Mouse (Mus musculus): Measurements from ENCODE around the gene Dcun1d4.
"Not testable (repeated sequence)": the region's sequence is repeated elsewhere in the genome, so short reads cannot be mapped to it uniquely, and the experiment has no call there.

Gene Dcun1d4

DNA sequence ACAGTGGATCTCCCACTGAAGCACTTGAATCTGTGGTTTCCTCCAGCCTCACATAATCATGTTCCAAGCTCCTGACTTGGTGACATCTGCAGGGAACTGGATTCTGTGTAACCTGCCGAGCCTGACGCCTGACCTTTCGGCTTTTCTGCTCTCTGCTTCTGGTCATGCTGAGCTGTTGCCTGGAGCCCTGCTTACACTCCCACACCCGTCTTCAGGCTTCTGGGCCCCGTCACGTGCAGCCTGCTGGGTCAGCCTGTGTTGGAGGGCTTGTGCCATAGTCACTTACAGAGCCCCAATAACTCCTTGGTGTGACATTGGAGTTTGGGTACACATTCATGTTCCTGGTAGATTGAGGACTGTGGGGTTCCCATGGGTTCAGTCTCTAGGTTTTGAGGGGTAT lies 64.8 kb downstream of the Dcun1d4 start:
- no peak for DNase-seq (ENCODE audit: low read depth, low spot score)

DNA sequence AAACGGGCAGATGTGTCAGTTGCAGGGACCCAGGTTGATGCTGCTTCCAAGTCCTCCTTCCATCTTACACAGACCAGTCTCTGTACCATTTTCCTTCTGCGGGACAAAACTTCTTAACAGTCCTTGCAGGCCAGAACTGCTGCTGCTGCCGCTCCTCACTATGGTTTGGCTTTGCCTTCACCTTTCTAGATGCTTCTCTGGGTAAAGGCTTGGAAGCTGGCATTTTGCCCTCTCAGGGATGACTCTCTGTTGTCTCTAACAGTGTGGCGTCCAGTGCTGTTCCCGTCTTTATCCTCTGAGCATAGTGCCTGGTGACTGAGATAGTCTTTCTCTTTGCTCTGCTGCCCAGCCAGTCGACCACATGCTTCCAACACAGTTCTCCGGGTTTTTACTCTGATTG lies 66.5 kb downstream of the Dcun1d4 start:
- DNase-seq (ENCODE audit: low read depth, low spot score), result no peak

DNA sequence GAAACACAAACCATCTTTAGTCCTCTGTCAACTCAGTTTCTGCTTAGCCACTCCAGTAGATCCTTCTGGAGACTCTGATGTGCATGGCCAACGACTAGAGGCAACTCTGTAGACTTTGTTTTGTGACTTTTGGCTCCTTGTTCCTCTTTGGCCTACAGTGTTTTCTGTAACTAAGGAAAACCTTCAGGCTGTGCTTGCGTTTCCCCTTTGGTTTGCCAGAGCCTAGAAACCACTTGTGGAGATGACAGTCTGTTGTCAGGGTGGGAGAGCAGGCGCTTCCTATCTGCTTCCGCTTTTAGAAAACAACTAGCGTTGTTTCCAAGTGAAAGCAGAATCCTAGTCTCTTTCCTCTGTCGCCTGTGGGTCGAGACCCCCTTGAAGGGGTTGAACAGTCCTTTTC lies 67.4 kb downstream of the Dcun1d4 start:
- DNase-seq (ENCODE audit: low read depth, low spot score), result no peak

DNA sequence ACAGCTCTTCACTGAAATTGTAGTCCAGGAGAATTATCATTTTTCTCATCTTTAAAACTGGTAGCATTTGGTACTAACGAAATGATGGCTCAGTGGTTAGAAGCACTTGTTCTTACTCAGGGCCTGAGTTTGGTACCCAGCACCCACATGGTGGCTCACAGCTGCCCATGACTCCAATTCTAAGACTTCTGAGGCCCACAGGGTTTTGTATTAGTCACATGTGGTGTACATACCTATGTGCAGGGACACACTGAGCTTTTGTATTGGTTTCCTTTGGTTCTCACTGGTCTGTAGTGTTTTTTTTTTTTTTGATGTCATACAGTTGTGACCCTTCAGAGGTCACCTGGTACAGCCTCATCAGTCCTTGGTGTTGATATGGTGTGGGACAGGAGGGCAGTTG lies 68.0 kb downstream of the Dcun1d4 start:
- no peak for DNase-seq (ENCODE audit: low read depth, low spot score)

DNA sequence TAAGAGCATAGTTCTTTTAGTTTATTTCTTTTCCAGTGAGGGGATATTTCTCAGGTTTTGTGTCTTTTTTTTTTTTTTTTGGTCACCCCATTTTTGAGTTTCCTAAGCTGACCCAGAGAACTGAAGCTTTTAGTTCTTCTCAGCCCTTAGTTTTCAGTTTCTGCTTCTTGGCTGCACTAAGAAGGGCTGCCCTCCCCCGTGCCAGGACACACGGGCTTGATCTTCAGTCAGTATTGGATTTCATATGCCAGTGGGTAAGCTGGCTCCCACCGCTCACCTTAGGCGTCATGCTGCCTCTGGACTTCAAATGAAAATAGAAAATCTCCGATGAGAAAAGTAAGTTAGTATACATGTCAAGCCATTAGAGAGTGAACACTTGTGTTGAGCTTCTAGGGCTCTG lies 71.0 kb downstream of the Dcun1d4 start:
- DNase-seq (ENCODE audit: low read depth, low spot score), result no peak

DNA sequence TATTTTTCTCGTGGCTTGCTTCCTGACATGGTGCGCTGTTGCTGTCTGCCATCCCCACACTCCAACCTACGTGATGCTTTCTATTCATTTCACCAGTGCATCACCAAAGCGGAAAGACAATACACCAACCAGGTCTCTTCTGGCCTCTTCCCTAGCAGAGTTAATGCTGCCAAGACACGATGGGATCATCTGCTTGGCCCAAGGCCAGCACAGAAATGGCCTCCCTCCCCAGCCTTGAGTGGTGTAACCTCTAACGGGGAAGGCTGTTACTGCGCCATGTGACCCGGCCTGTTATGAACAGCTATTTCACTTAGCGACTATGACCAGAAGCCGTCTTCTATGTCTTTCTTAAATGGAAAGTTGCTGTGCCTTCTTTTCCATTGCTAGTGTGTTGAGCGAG lies 73.1 kb downstream of the Dcun1d4 start:
- DNase-seq (ENCODE audit: low read depth, low spot score), result no peak

DNA sequence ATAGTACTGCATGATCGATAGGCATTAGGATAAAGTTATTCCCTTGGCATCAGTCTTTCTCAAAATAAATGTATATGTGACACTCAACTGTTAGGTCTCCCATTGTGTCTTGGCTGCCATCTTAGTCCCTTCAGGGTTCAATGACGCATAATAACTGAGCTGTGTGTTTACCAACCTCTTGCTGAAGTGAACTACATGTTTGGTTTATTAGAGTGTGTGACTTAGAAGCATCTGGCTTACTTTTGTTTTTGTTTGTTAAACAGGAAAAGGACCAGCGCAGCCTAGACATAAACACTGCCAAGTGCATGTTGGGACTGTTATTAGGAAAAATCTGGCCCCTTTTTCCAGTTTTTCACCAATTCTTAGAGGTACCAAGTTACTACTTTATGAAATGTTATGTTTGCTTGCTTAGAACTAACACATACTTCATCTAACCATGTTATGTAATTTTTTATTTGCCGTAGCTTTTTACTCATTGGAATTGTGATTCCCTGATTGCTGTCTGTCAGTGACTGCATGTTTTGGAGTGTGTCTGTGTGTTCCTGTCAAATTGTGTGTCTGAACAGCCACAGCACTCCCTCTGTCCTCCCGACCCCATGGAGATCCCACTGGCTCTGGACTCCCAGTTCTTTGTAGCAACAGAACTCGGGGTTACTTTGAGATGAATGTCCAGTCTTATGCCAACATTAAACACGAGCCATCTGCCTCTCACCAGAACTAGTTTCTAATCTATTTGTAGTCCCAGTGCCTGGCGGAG lies 74.5 kb downstream of the Dcun1d4 start:
- no peak for DNase-seq (ENCODE audit: low read depth, low spot score)

DNA sequence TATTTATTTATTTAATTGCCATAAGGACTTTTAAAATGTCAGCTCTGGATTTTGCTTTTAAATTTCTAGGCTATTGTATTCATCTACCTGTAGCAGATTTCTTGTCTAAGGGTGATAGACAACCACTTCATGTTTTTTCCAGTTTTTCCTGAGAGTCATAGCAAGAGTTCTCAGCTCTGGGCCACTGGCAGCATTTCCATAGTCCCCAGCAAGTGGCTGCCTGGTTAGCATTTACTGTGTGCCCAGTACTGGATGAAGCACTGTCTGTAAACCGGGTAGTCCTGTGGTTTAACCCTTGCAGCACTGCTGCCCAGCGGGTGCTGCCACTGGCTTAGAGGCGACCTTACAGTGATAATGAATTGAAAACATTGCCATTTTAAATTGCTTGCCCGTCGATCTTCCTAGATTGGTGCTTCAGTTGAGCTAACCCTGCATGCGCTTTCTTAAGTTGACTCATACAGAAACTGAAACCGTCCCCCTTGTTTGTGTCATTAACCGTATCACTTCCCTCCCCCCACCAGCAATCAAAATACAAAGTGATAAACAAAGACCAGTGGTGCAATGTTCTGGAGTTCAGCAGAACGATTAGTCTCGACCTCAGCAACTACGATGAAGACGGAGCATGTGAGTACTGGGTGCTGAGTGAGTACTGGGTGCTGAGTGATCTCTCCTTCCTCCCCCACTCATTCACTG lies 76.1 kb downstream of the Dcun1d4 start:
- no peak for DNase-seq (ENCODE audit: low read depth, low spot score)

DNA sequence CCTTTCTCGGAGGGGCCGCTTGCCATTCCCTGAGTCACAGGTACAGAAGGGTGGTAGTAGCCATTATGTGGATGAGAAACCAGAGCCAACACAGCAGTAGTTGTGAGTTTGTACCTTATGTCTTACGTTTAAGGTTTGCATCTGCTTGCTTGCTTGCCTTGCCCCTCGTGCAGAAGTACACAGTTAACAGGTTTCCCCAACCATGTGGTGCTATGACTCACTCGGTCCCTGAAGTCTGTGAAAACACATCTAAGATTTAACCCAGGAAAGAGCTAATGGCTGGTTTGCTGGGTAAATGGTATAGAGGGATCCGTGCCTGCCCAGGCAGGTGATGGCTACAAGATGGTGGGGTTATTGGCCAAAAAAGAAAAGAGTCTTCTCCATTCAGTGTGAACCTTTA lies 78.0 kb downstream of the Dcun1d4 start:
- DNase-seq (ENCODE audit: low read depth, low spot score), result no peak

DNA sequence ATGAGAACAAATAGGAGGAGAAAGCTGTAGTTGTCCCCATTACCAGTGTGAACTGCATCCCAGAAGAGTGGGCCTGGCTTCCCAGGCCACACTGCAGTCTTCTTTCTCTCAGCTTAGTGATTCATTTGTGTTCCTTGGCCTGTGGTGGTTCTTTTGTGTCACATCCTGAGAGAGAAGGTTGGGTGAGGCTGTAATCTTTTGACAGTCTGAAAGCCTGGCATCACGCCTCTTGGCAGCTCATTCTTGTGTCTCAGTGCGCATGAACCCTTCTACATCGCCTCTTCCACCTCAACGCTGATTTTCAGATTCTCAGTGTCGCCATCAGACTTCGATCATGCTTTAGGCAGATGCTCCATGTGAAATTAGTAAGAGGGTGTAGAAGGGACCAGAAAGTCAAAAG lies 83.2 kb downstream of the Dcun1d4 start:
- no peak for DNase-seq (ENCODE audit: low read depth, low spot score)

DNA sequence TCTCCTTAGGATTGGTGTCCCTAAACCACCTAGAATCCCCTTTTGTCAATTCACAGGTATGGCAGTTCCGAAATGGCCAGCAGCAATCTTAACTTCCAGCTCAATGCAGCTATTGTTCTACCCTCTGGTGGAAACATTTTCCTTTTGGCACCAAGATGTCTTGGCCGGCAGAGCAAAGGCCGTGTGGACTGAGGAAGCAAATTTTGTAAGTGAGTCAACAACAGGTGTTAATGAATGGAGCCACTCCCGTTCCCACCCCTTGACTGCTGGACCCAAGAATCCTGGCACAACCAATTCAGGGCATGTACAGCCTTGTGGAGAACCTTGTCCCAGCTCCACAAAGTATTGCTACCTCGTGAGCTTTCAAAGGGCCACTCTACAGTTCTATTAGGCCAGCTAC lies 85.3 kb downstream of the Dcun1d4 start:
- DNase-seq (ENCODE audit: low read depth, low spot score), result no peak

DNA sequence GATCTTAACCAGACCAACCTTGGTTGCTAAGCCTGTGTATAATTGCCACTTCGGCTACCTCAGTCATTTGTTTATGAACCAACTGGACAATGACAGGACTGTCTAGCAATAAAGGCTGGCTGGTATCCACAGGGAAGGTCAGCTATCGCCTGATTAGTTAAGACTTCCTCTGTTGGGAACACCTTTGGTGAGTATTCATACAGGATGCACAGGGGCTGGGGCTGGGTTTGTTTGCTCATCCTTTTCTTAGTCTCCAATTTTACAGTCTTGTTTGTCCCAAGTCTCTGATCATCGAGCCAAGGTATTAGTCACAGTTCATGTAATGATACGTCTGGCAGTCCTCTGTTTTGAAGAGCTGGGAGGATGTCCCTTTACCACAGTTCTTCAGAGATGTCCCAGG lies 86.1 kb downstream of the Dcun1d4 start:
- no peak for DNase-seq (ENCODE audit: low read depth, low spot score)

DNA sequence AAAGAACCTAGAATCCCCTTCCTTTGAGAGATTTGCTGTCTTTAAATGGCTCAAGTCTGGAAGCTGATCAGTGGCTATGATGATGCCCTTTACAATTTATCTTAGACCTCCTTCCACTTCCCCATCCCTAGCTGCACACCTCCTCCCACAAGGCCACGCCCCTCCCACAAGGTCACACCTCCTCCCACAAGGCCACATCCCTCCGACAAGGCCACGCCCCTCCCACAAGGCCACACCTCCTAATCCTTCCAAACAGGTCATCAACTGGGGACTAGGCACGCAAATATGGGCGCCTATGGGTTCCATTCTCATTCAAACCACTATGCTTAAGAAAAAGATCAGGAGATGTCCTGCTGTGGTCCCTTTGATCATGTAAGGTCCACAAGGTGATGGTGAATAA lies 88.4 kb downstream of the Dcun1d4 start:
- DNase-seq (ENCODE audit: low read depth, low spot score), result no peak

DNA sequence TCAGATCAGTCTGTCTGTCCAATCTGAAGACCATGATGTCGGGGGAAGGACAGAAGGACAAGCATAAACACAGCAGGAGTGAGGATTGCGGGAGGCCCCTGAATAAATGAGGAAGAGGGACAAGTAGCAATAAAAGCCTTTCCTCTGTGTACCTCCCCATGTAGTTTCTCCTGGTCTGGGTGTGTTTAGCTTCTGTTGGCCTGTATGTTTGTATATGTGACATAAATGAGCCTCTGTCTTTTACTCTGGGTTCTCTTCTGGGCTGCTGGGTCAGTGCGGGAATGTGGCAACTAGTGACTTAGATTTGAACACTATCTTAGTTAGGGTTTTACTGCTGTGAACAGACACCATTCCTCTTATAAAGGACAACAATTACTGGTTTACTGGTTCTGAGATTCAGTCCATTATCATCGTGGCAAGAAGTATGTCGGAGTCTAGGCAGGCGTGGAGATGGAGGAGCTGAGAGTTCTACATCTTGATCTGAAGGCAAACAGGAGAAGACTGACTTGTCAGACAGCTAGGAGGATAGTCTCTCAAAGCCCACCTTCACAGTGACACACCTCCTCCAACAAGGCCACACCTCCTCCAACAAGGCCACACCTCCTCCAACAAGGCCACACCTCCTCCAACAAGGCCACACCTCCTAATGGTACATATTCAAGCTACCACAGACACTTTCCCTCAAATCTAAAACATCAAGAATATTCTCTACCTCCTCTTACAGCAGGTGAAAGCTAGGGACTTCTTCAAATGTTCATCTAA lies 90.8 kb downstream of the Dcun1d4 start:
- no peak for DNase-seq (ENCODE audit: low read depth, low spot score)

DNA sequence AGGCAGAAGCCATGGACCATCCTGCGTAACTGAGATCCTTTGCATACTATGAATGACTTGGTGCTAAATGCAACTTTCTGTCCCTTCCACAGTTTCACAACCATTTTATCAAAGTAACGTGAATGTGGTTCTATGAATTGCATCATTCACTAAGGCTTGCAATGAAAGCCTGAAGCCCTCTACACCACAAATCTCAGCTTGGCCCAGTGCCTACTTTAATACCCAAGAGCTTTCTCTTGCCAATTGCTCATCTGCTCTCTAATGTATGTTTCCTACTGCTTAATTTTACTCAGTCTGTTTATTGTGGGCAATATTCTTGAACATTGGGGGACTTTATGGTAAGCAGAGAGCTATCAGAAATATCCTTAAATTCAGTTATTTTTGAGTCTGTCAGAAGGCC lies 92.0 kb downstream of the Dcun1d4 start:
- DNase-seq (ENCODE audit: low read depth, low spot score), result no peak

DNA sequence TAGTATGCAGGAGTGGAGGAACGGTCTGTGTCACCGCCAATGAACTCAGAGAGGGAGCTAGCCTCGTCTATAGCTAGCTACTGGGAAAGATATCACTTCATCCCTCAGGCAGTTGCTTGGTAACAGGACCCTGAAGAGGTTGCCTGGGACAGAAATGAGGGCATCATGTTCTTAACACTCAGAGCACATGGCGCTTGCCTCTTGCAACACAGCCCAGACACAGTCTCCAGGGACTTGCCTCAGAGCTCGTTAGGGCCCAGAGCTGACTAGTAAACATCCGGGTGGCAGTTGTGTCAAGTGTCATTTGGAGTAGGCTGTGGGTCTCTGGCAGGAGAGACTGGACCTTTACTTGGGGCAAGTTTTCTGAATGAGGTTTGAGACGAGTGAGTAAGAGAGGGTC lies 93.0 kb downstream of the Dcun1d4 start:
- DNase-seq (ENCODE audit: low read depth, low spot score), result no peak

DNA sequence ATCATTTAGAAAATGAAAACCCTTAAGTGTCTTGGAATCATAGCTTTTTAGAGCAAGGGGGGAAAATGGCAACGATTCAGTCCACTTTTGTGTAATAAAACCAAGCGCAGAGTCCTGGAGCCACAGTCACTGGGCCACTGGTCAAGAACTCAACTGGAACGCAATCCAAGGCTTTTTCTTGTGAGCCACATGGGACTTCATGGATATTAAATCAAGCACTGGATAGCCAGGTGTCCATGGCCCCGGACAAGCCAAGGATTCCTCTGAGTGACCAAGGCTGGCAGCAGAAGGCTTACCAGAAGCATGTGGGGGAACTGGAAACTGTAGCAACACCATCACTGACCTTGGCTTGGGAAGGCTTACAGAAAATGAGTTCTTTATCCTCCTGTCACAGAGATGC lies 93.8 kb downstream of the Dcun1d4 start:
- DNase-seq (ENCODE audit: low read depth, low spot score), result no peak

DNA sequence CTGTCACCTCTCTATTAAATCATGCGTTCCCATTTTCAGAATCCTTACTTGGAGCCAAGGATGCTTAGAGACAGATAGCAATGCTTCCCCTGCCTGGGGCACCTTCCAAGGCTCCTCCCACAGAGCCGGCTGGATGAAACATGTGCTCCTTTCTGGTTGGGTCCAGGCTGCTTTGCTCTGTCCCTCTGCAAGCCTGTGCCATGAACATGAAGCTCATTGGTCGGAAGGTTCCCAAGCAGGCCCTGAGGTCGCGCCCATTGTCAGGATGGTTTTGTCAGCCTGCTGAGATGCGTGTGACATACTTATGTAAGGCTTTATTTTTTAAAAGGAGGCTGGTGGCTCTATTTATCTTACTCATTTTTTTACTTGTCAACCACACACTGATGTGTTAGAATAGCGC lies 95.9 kb downstream of the Dcun1d4 start:
- no peak for DNase-seq (ENCODE audit: low read depth, low spot score)

DNA sequence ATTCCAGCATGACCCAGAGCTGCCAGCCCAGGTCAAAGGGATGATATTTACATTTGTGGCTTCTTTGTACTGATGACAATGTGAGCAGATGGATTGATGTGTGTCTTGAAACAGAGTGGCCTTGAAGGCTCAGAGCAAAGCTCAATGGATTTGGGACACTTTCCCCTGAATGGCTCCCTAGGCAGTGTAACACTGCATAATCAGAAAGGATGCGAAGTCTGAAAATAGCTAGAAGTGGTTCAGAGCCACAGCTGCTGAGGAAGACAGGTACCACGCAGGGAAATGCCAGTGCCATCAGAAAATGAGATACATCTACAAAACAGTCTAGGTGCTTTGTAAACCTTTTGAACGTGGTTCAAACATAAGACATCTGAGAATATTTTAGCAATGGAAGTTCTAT lies 97.3 kb downstream of the Dcun1d4 start:
- DNase-seq (ENCODE audit: low read depth, low spot score), result no peak

DNA sequence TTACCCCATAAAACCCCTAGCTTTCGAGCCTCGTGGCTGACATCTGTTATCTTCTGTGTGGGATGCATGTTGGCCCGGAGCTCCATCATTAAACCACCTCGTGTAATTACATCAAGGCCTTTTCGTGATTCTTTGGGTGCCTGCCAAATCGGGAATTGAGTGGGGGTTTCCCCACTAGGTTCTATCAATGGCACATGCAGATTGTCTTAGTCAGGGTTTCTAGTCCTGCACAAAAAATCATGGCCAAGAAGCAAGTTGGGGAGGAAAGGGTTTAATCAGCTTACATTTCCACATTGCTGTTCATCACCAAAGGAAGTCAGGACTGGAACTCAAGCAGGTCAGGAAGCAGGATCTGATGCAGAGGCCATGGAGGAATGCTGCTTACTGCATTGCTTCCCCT lies 103.2 kb downstream of the Dcun1d4 start:
- DNase-seq (ENCODE audit: low read depth, low spot score), result not testable (repeated sequence)

DNA sequence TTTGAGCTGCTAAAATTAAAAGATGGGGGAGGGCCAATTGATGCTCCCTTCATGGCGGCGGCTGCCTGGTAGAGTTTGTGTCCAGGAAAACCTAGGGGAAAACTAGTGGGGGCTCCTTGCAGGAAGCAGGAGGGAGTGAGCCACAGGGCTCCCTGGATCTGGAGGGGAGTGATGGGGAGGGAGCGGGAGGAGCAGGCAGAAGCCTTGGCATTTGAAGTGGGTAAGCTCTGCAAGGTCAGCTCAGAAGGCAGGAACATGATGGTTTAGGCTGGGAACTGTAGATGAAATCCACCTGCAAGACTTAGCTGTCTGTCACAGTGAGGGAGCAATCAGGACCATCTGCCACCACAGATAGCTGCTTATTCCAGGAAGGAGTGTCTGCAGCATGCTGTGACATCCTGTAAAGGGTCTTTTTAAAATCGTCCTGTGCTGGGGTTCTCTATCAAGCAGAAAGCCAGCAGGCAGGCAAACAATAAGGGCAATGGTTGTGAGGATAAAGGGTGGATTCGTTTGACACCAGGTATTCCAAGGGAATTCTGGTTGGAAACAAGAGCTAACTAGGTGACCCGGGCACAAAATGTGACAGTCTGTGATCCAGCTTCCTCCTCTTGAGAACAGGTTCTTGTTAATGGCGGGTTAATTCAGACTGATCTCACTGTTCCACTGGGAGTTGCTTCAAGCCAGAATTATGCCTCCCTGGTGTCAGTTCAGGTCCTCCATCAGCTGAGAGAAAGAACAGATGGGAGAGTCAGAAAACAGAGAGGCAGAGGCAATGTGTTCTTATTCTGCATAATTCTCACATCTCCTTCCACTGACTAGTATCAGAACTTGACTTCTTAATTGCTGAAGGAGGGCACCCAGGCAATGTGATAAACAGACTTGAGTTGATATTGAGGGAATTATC lies 104.7 kb downstream of the Dcun1d4 start:
- no peak for DNase-seq (ENCODE audit: low read depth, low spot score)

DNA sequence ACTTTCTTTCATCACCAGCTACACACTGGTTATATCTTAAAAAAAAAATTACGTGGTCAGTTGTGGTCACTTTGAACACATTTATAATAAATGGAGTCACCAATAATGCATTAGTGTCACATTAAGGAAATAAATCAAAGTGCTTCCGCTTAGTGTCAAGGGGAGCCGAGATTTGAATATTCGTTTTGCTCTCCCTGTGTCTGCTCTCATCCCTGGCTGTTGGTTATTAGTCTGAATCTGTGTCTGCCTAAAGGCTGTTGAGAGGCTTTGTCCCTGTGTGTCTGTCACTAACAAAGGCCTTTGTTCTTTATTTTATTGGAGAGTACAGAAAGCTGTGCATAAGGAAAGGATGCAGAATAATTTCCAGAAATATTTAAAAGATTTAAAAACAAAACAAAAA lies 105.8 kb downstream of the Dcun1d4 start:
- DNase-seq (ENCODE audit: low read depth, low spot score), result no peak

Data from c-Kit-negative CD71-positive TER-119-positive erythroid progenitor cells, embryonic 14.5 days (primary cell).